Mouse (Mus musculus) cerebellum, adult 2 months (tissue): ENCODE measurements around the gene Acacb.

ENCODE experiments used
- CTCF ChIP-seq: fragments of 200-500 bp; IDR thresholded peaks from 2 replicates; pipeline ENCODE4 v1.5.1; 2011; ENCODE audit warnings: low read depth, mild to moderate bottlenecking, control low read depth, low read length, moderate library complexity, borderline replicate concordance; ENCODE audit not compliant: insufficient read depth
- POLR2A ChIP-seq: fragments of 200-500 bp; IDR thresholded peaks from 2 replicates; pipeline ENCODE4 v1.6.1; 2011; ENCODE audit warnings: low read length, control low read depth, borderline replicate concordance; ENCODE audit not compliant: insufficient read depth

DNA sequence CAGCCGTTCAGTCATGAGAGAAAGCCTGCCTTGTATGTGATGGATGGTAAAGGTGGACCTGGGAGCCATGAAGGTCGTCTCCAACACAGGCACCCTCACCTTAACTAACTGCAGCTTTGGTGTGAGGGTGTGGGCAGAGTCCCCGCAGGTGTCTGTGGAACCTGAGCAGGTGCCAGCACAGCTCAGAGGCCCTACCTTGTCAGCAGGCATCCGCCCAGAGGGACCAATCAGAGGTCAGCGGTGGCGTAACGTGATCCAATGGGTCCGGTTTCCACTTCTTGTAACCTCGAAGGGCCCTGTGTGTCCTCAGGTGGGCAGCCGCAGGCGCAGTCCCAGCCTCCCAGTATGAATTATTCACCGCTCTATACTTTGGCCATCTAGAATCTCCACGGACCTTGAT lies 142.5 kb downstream of the Acacb start, which contains the start of gene Myo1h:
- no peak for TF ChIP-seq CTCF
- no peak for TF ChIP-seq POLR2A
